Mouse (Mus musculus): Measurements from ENCODE around the gene A730071L15Rik.

- no peak for TF ChIP-seq CTCF (IDR thresholded peaks at IDR 0.05; ENCODE audit: control insufficient read depth, insufficient read depth, low read length)
- no peak for TF ChIP-seq POLR2A (IDR thresholded peaks at IDR 0.05; ENCODE audit: borderline replicate concordance, control insufficient read depth, low read depth, low read length)
Observed at GRCm38 (mm10) chr11:6169041-6169663, 30.7 kb upstream of the A730071L15Rik start.

Data from bone marrow, adult 2 months (tissue).